Mouse (Mus musculus): ENCODE measurements around the gene Ash1l. TPM values are rescaled to one million over a fixed set of nuclear protein-coding genes. Genes with fewer than 3 reads are reported as not detected.

Gene Ash1l
- polyA plus RNA-seq, 1 experiment from 2014 or later = 7.4 TPM

GRCm38 (mm10) chr3:89087338-89088110 lies 137.1 kb downstream of the Ash1l start:
- Histone ChIP-seq H3K27ac (ENCODE audit: low read depth, low read length) (no peak overlapping the region), H3K4me2 (replicated peaks; ENCODE audit: low read depth) (peak overlapping the region; percentile 50), H3K36me3 (ENCODE audit: control insufficient read depth, insufficient read depth) (peaks cover 16% of the 10 kb centered on the region; the same call in 1 of the 2 replicates), H3K9ac (ENCODE audit: low read depth, low read length) (no peak overlapping the region), H3K27me3 (replicated peaks; ENCODE audit: control insufficient read depth, insufficient read depth, low read length) (no peaks in the 10 kb centered on the region), H3K9me3 (ENCODE audit: control insufficient read depth) (no peaks in the 10 kb centered on the region), H3K4me1 (replicated peaks; ENCODE audit: control insufficient read depth, insufficient read depth, low read length) (peaks cover 11% of the 10 kb centered on the region; the same call in 1 of the 2 replicates), H3K4me3 (ENCODE audit: low read depth, low read length) (no peak overlapping the region)
- 28% methylated on average over 21 of the region's 21 CpGs for WGBS
- TF ChIP-seq CTCF (IDR thresholded peaks at IDR 0.05; ENCODE audit: low read depth) = peak; percentile 85
- no peak for ATAC-seq

DNA sequence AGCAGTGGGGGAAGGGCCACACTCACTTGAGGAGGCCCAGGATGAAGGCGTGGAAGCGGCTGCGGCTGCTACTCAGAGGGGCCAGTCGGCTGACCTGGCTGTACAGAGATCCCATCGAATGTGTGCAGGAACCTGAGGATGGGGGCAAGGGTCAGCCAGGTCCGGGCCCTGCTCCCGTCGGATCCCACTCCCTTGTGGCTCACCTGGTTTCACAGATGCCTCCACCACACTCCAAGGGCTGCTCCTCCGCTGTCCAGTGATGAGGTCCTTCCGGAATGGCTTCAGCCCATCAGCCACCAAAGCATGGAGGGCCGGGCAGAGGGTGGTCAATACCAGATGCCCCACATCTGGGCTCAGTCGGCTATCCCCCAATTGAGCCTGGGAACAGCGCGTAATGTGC lies 138.6 kb downstream of the Ash1l start:
- no peaks in the 10 kb centered on the region for H3K27me3 ChIP-seq (replicated peaks; ENCODE audit: control insufficient read depth, insufficient read depth, low read length)
- H3K4me1 ChIP-seq (replicated peaks; ENCODE audit: control insufficient read depth, insufficient read depth, low read length) = peaks cover 11% of the 10 kb centered on the region; the same call in 1 of the 2 replicates
- peaks cover 14% of the 10 kb centered on the region; the same call in 1 of the 2 replicates for H3K36me3 ChIP-seq (ENCODE audit: control insufficient read depth, insufficient read depth)
- peak overlapping the region; percentile 100 for H3K4me2 ChIP-seq (replicated peaks; ENCODE audit: low read depth)
- H3K27ac ChIP-seq (ENCODE audit: low read depth, low read length) = 0 out of 2 replicates have a peak overlapping the region, but pooled peaks have one; percentile 92
- no peak for ATAC-seq
- TF ChIP-seq CTCF (IDR thresholded peaks at IDR 0.05; ENCODE audit: low read depth) = no peak
- H3K4me3 ChIP-seq (ENCODE audit: low read depth, low read length) = peak overlapping the region; percentile 64
- 0 out of 2 replicates have a peak overlapping the region, but pooled peaks have one; percentile 76 for H3K9ac ChIP-seq (ENCODE audit: low read depth, low read length)
- 42% methylated on average over 14 of the region's 14 CpGs for WGBS
- no peaks in the 10 kb centered on the region for H3K9me3 ChIP-seq (ENCODE audit: control insufficient read depth)

- H3K4me1 ChIP-seq (replicated peaks; ENCODE audit: control insufficient read depth, insufficient read depth, low read length) = peaks cover 11% of the 10 kb centered on the region; the same call in 1 of the 2 replicates
- ATAC-seq = peak; percentile 88
- WGBS = under 1% methylated on average over 39 of the region's 40 CpGs
- no peaks in the 10 kb centered on the region for H3K9me3 ChIP-seq (ENCODE audit: control insufficient read depth)
- no peaks in the 10 kb centered on the region for H3K27me3 ChIP-seq (replicated peaks; ENCODE audit: control insufficient read depth, insufficient read depth, low read length)
- peak overlapping the region; percentile 100 for H3K4me2 ChIP-seq (replicated peaks; ENCODE audit: low read depth)
- peaks cover 16% of the 10 kb centered on the region; the same call in 1 of the 2 replicates for H3K36me3 ChIP-seq (ENCODE audit: control insufficient read depth, insufficient read depth)
- peak overlapping the region; percentile 92 for H3K27ac ChIP-seq (ENCODE audit: low read depth, low read length)
- peak overlapping the region; percentile 64 for H3K4me3 ChIP-seq (ENCODE audit: low read depth, low read length)
- H3K9ac ChIP-seq (ENCODE audit: low read depth, low read length) = peak overlapping the region; percentile 76
- no peak for TF ChIP-seq CTCF (IDR thresholded peaks at IDR 0.05; ENCODE audit: low read depth)
Observed at GRCm38 (mm10) chr3:89089882-89090591, 139.6 kb downstream of the Ash1l start.

DNA sequence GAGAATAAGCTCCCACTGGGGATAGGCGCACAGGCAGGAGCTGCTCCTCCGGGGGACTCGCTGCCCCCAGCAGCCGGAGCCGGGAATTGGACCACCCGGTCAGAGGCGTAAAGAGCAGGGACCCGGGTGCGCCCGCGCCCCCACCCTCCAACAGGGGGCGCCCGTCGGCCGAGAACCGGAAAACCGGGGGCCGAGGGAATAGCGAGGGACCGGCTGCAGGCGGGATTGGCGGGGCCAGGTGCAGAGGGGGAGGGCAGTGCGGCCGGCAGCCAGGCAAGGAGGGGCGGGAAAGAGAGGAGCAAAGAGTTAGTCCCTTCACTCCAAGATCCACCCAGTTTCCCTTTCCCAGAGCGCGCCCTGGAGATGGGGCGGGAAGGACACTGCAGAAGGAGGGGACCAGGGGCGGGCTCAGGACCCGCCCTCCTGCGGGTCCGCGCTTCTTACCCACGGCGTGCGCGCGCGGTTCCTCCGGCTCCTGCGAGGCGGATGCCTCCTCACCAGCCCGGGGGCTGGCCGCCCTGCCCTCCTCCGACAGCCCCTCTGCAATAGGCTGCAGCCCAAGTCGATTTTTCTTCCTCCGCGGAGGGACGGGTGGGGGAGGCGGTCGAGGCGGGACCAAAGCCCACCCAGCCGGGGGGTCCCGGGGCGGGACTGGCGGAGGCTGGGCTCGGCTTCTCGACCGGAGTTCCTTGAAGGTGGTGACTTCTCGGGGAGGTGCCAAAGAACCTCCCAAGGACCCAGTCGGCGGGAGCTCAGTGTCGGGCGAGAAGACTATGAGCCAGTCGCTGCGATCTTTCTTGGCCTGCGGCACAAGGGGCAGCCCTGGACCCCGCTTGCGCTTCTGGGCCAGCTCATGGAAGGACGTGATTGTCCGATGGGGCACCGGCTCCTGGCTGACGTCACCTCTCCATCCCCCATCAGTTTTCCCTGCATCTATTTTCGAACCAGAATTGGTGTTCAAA lies 140.6 kb downstream of the Ash1l start:
- TF ChIP-seq CTCF (IDR thresholded peaks at IDR 0.05; ENCODE audit: low read depth) = peak; percentile 88
- Histone ChIP-seq H3K9me3 (ENCODE audit: control insufficient read depth) (no peaks in the 10 kb centered on the region), H3K27me3 (replicated peaks; ENCODE audit: control insufficient read depth, insufficient read depth, low read length) (no peaks in the 10 kb centered on the region), H3K4me1 (replicated peaks; ENCODE audit: control insufficient read depth, insufficient read depth, low read length) (peaks cover 11% of the 10 kb centered on the region; the same call in 1 of the 2 replicates), H3K4me3 (ENCODE audit: low read depth, low read length) (peak overlapping the region; percentile 64), H3K36me3 (ENCODE audit: control insufficient read depth, insufficient read depth) (peaks cover 19% of the 10 kb centered on the region; the same call in 1 of the 2 replicates), H3K27ac (ENCODE audit: low read depth, low read length) (peak overlapping the region; percentile 92), H3K4me2 (replicated peaks; ENCODE audit: low read depth) (peak overlapping the region; percentile 100), H3K9ac (ENCODE audit: low read depth, low read length) (peak overlapping the region; percentile 76)
- under 1% methylated on average over 67 of the region's 74 CpGs for WGBS
- ATAC-seq = peak; percentile 45

DNA sequence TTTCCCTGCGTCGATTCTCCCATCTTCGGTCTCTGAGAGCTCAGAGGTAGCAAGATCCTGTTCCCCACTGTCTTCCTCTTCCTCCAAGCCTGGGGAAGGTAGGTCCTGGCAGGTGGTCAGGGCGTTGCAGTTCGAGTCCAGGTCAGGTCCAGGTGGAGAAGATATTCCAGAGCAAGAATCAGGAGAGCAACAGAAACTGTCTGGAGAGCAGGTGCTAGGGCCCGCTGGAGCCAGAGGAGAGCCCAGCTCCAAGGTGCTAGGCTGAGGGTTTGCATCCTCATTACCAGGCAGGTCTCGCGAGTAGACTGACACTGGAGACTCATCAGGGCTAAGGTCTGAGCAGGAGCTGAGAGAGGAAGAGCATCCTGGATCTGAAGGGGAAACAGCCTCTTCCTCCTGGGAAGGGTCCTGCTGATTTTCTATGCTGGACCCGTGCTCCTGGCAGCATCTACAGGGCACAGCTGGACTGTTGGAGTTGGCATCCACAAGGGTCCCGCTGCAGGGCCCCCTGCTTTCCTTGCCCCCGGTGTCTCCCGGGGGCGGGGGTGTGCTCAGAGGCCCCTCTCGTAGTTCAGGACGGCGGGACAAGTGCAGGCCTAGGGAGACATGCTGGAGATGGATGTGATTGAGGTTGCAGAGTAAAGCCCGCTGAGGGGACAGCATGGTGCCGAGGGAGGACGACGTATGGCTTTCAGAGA lies 141.5 kb downstream of the Ash1l start:
- Histone ChIP-seq H3K27ac (ENCODE audit: low read depth, low read length) (no peak overlapping the region), H3K36me3 (ENCODE audit: control insufficient read depth, insufficient read depth) (peaks cover 24% of the 10 kb centered on the region), H3K4me2 (replicated peaks; ENCODE audit: low read depth) (peak overlapping the region; percentile 100), H3K27me3 (replicated peaks; ENCODE audit: control insufficient read depth, insufficient read depth, low read length) (no peaks in the 10 kb centered on the region), H3K4me1 (replicated peaks; ENCODE audit: control insufficient read depth, insufficient read depth, low read length) (peaks cover 11% of the 10 kb centered on the region; the same call in 1 of the 2 replicates), H3K9ac (ENCODE audit: low read depth, low read length) (0 out of 2 replicates have a peak overlapping the region, but pooled peaks have one; percentile 13), H3K4me3 (ENCODE audit: low read depth, low read length) (peak overlapping the region; percentile 64; the same call in 1 of the 2 replicates), H3K9me3 (ENCODE audit: control insufficient read depth) (no peaks in the 10 kb centered on the region)
- 32% methylated on average over 20 of the region's 20 CpGs for WGBS
- ATAC-seq = no peak
- no peak for TF ChIP-seq CTCF (IDR thresholded peaks at IDR 0.05; ENCODE audit: low read depth)
